Mouse (Mus musculus): ENCODE measurements at regions not wholly inside any gene's neighbourhood (a gene's known extent, or its start where the extent isn't known, plus 50 kb on each side); places are given as distances from the start of the nearest gene placed in this dataset.

DNA sequence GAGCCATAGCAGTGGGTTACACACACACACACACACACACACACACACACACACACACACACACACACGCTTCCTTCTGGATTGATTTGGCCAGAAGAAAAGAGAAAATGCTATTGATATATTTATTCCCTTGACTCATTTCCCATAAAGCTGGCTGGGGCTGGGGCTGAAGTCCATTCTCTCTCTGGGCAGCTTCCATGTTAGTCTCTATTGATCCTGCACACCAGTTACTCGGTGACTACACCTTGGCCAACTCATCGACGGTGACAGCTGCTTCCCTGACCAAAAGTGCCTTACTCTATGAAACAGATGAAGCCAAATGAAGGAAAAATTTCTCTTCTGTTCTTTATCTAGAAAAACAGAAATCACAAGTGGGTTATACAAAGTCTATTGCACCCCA is 82.1 kb downstream of the Snx18 start:
- Histone ChIP-seq H3K9ac (ENCODE audit: low read depth, low read length) (no peak overlapping the region), H3K9me3 (ENCODE audit: control insufficient read depth, low read length) (no peaks in the 10 kb centered on the region), H3K27me3 (replicated peaks; ENCODE audit: control insufficient read depth, insufficient read depth, low read length) (no peaks in the 10 kb centered on the region), H3K4me1 (ENCODE audit: control insufficient read depth, insufficient read depth, low read length) (no peaks in the 10 kb centered on the region), H3K4me2 (ENCODE audit: low read depth, low read length) (no peak overlapping the region), H3K4me3 (ENCODE audit: low read length) (no peak overlapping the region), H3K27ac (ENCODE audit: low read length) (no peak overlapping the region), H3K36me3 (ENCODE audit: control insufficient read depth, insufficient read depth, low read length) (no peaks in the 10 kb centered on the region)
- ATAC-seq = no peak
- 75% methylated on average over 4 of the region's 4 CpGs for WGBS

DNA sequence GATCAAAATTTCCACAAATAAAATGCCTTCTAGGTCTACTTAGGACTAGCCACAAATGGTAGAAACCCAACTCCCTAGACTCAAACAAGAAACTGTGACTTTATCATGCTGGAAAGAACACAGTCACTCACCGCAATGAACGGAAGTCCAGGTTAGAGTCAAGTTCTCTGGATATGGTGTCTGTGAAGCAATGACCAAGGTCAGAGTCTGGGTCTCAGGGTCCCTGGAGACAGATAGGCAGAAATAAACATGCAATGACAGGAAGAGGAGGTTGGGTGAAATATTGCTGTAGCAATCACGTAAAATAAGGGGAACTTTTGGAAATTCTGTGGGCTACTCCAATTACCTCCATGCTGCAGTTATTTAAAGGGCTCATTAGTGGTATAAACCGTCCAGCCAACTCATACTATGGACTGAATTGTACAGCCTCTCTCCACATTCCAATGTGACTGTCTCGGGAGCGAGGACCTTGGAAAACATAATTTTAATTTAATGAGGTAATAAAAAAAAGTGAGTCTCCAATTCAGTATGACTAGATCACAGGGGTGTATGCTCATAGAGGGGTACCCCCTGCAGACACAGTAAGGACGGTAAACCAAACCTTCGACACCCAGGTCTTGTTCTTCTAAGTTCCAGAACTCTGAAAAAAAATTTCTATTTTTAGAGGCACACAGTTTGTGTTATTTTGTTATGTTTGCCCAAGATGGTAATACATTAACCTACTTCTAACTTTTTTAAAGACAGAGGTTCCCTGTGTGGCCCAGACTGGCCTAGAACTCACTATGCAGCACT is 83.5 kb downstream of the Snx18 start:
- WGBS = 77% methylated on average over 8 of the region's 8 CpGs
- Histone ChIP-seq H3K36me3 (ENCODE audit: control insufficient read depth, insufficient read depth, low read length) (no peaks in the 10 kb centered on the region), H3K4me2 (ENCODE audit: low read depth, low read length) (no peak overlapping the region), H3K9me3 (ENCODE audit: control insufficient read depth, low read length) (no peaks in the 10 kb centered on the region), H3K27ac (ENCODE audit: low read length) (no peak overlapping the region), H3K27me3 (replicated peaks; ENCODE audit: control insufficient read depth, insufficient read depth, low read length) (no peaks in the 10 kb centered on the region), H3K4me1 (ENCODE audit: control insufficient read depth, insufficient read depth, low read length) (no peaks in the 10 kb centered on the region), H3K4me3 (ENCODE audit: low read length) (no peak overlapping the region), H3K9ac (ENCODE audit: low read depth, low read length) (no peak overlapping the region)
- no peak for ATAC-seq

DNA sequence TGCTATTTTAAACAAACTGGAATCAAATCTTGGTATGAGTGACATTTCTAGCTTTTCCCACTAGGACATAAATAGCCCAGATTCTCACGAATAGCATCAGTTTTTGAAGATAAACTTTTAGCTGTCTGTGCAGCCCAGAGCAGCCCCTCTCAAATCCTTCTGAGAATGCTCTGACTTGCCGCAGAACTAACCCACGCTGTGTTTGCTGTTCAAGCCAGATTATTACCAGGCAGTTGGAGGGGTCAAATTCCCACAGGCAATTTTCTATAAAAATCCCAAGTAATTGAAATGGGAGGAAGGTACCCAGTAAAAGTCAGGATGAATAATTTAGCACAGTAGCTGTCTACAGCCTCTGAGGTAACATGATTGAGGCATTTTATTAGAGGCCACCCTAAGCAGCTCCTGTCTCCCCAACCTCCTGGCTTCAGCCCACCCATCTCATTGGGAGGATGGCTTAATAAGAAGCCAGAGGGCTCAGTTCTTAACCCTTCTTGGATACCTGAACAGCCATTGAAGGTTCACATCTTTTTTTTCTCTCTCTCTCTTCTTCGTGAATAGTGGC is 84.4 kb downstream of the Snx18 start:
- no peaks in the 10 kb centered on the region for H3K36me3 ChIP-seq (ENCODE audit: control insufficient read depth, insufficient read depth, low read length)
- no peak overlapping the region for H3K4me2 ChIP-seq (ENCODE audit: low read depth, low read length)
- H3K27ac ChIP-seq (ENCODE audit: low read length) = no peak overlapping the region
- no peak for ATAC-seq
- no peak overlapping the region for H3K9ac ChIP-seq (ENCODE audit: low read depth, low read length)
- 53% methylated on average over 4 of the region's 4 CpGs for WGBS
- no peaks in the 10 kb centered on the region for H3K27me3 ChIP-seq (replicated peaks; ENCODE audit: control insufficient read depth, insufficient read depth, low read length)
- no peaks in the 10 kb centered on the region for H3K4me1 ChIP-seq (ENCODE audit: control insufficient read depth, insufficient read depth, low read length)
- no peak overlapping the region for H3K4me3 ChIP-seq (ENCODE audit: low read length)
- no peaks in the 10 kb centered on the region for H3K9me3 ChIP-seq (ENCODE audit: control insufficient read depth, low read length)

DNA sequence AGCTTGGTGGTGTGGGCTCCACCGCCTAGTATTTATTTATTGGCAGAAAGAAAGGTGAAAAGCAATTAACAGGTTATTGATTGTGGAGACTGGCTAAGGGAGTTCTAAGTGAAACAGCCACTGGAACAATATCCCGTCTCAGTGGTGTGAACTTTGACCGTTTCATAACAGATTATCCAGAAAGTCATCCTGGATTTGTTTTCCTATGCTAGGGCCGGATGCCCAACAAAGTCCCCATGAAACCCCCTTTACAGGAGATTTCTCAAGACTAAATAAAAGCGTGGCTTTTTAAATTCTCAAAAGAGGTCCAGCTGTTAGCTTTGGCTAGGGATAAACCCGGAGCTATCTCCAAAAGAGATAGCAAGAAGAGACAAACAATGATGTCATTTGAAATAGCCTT is 91.4 kb downstream of the Snx18 start:
- Histone ChIP-seq H3K9me3 (ENCODE audit: control insufficient read depth, low read length) (no peaks in the 10 kb centered on the region), H3K9ac (ENCODE audit: low read depth, low read length) (no peak overlapping the region), H3K4me1 (ENCODE audit: control insufficient read depth, insufficient read depth, low read length) (0 out of 2 replicates have a peak, but pooled peaks cover 2% of the 10 kb centered on the region), H3K36me3 (ENCODE audit: control insufficient read depth, insufficient read depth, low read length) (no peaks in the 10 kb centered on the region), H3K27ac (ENCODE audit: low read length) (no peak overlapping the region), H3K27me3 (replicated peaks; ENCODE audit: control insufficient read depth, insufficient read depth, low read length) (no peaks in the 10 kb centered on the region), H3K4me3 (ENCODE audit: low read length) (no peak overlapping the region), H3K4me2 (ENCODE audit: low read depth, low read length) (no peak overlapping the region)
- 54% methylated on average over 6 of the region's 6 CpGs for WGBS
- ATAC-seq = no peak

DNA sequence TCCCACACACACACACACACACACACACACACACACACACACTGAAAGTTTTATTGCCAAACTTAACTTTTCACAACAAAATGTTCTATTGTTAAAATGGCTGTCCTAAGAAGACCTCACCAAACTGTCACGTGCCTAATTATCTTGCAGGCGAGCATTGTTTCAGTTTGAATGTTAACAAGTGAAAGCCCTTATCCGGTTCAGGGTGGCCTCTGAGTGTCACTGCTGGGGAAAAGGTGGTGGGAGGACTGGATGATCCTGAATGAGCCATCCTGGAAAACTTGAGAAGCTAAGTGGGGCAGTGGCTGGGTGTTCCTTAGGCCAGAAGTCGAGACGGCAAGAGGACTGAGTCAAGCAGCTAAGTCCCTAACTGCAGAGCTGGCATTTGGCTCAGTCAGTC is 94.9 kb downstream of the Snx18 start:
- H3K27ac ChIP-seq (ENCODE audit: low read length) = no peak overlapping the region
- H3K36me3 ChIP-seq (ENCODE audit: control insufficient read depth, insufficient read depth, low read length) = no peaks in the 10 kb centered on the region
- 0 out of 2 replicates have a peak, but pooled peaks cover 2% of the 10 kb centered on the region for H3K4me1 ChIP-seq (ENCODE audit: control insufficient read depth, insufficient read depth, low read length)
- H3K9ac ChIP-seq (ENCODE audit: low read depth, low read length) = no peak overlapping the region
- H3K4me3 ChIP-seq (ENCODE audit: low read length) = no peak overlapping the region
- H3K27me3 ChIP-seq (replicated peaks; ENCODE audit: control insufficient read depth, insufficient read depth, low read length) = no peaks in the 10 kb centered on the region
- WGBS = 73% methylated on average over 5 of the region's 5 CpGs
- no peak overlapping the region for H3K4me2 ChIP-seq (ENCODE audit: low read depth, low read length)
- no peaks in the 10 kb centered on the region for H3K9me3 ChIP-seq (ENCODE audit: control insufficient read depth, low read length)
- ATAC-seq = no peak

DNA sequence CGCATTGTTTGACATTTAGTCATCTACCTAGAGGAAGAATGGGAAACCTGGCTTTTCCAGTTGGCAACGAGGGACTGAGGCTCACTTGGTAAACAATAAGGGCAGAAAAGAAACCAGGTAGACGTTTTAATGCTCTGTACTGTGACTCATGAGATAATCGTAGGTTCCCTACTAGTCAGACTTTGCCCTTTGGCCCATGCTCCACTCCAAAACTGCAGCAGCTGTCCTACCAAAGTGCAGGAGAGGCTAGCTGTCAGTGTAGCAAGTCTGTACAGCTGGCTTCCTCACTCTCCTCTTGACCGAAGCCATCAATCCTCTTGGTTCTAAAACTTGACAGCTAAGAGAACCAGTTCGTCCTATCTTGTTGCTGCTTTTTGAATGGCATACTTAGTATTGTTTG is 100.2 kb downstream of the Snx18 start:
- Histone ChIP-seq H3K4me1 (ENCODE audit: control insufficient read depth, insufficient read depth, low read length) (peaks cover 8% of the 10 kb centered on the region; the same call in 1 of the 2 replicates), H3K4me3 (ENCODE audit: low read length) (no peak overlapping the region), H3K36me3 (ENCODE audit: control insufficient read depth, insufficient read depth, low read length) (no peaks in the 10 kb centered on the region), H3K4me2 (ENCODE audit: low read depth, low read length) (no peak overlapping the region), H3K9me3 (ENCODE audit: control insufficient read depth, low read length) (no peaks in the 10 kb centered on the region), H3K27ac (ENCODE audit: low read length) (no peak overlapping the region), H3K27me3 (replicated peaks; ENCODE audit: control insufficient read depth, insufficient read depth, low read length) (no peaks in the 10 kb centered on the region), H3K9ac (ENCODE audit: low read depth, low read length) (no peak overlapping the region)
- WGBS = 65% methylated on average over 6 of the region's 6 CpGs
- ATAC-seq = peak; percentile 86

DNA sequence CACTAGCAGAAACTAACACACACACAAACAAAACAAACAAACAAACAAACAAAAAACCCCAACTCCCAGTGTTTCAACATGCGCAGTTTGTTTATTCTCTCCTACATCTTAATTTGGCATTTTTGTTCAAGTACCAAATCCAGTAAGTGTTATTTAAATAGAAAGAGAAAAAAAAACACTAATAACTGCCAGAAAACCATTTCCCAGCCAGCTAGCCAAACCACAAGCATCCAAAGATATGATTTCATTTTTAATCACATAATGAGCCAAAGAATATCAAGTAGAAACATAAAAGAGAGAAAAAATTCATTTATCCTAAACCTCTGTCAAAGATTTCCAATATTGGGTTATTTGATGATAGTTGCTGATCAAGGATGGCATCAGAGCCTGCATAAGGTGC is 102.3 kb downstream of the Snx18 start:
- Histone ChIP-seq H3K4me1 (ENCODE audit: control insufficient read depth, insufficient read depth, low read length) (peaks cover 8% of the 10 kb centered on the region; the same call in 1 of the 2 replicates), H3K27ac (ENCODE audit: low read length) (no peak overlapping the region), H3K36me3 (ENCODE audit: control insufficient read depth, insufficient read depth, low read length) (no peaks in the 10 kb centered on the region), H3K9ac (ENCODE audit: low read depth, low read length) (no peak overlapping the region), H3K9me3 (ENCODE audit: control insufficient read depth, low read length) (no peaks in the 10 kb centered on the region), H3K27me3 (replicated peaks; ENCODE audit: control insufficient read depth, insufficient read depth, low read length) (no peaks in the 10 kb centered on the region), H3K4me2 (ENCODE audit: low read depth, low read length) (no peak overlapping the region), H3K4me3 (ENCODE audit: low read length) (no peak overlapping the region)
- no peak for ATAC-seq
- 92% methylated on average over 1 of the region's 1 CpGs for WGBS

DNA sequence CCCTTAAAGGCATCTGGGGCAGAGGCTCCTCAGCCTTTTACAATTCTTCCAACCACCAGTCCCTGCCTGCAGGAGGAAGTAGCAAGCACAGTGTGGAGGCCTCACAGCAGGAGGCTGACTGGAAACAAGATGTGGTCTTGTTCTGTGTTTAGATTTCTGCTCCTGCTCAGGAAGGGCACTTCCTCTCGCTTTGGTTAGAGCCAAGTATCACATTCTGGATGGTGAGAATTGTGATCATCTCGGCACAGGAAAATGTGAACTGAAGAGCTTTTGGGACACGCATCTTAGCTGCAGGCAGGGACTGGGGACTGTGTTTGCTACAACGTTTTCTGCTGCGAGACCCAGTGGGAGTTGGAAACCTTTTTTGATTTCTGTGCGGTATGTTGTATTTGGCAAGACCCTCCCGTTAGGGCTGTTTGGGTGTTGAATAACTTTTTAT is 103.2 kb downstream of the Snx18 start:
- H3K36me3 ChIP-seq (ENCODE audit: control insufficient read depth, insufficient read depth, low read length) = no peaks in the 10 kb centered on the region
- H3K27me3 ChIP-seq (replicated peaks; ENCODE audit: control insufficient read depth, insufficient read depth, low read length) = no peaks in the 10 kb centered on the region
- no peak overlapping the region for H3K9ac ChIP-seq (ENCODE audit: low read depth, low read length)
- H3K4me2 ChIP-seq (ENCODE audit: low read depth, low read length) = no peak overlapping the region
- H3K27ac ChIP-seq (ENCODE audit: low read length) = peak overlapping the region; percentile 66
- 30% methylated on average over 7 of the region's 7 CpGs for WGBS
- H3K4me3 ChIP-seq (ENCODE audit: low read length) = no peak overlapping the region
- no peaks in the 10 kb centered on the region for H3K9me3 ChIP-seq (ENCODE audit: control insufficient read depth, low read length)
- ATAC-seq = peak; percentile 69
- H3K4me1 ChIP-seq (ENCODE audit: control insufficient read depth, insufficient read depth, low read length) = peaks cover 8% of the 10 kb centered on the region; the same call in 1 of the 2 replicates

DNA sequence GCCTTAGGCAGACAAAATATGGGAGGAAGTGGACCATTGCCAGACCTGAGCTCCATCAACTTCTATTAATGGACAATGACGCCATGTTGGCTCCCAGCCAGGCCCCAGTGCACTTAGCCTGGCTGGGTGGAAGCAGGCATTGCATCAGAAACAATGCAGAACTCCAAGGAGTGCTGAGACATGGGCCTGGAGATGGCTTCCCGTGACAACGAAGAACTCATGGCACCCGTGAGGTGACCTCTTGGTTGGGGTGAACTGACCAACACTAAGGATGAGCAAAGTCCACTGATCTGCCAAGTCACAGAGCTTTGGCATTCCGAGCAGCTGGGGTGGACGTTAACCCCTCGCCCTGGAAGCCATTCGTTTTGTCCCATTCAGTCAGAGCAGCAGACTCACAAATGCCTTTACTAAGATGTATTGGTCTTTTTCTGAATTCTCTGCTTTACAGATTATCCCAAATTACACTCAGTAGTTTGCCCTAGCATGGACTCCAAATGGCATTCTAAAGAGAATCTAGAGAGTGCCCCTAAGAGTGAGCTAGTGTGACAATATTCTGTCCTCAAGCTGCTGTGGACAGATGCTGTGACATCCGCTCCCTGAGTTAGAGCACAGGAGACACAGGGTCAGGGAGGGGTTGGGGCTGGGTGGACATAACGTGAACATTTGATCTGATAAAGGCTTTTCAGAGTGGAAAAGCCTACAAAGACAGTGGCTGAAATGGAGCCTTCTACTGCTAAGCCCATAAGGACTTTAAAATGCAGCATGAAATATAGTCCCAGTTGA is 108.8 kb downstream of the Snx18 start:
- ATAC-seq = peak; percentile 74
- no peak overlapping the region for H3K4me2 ChIP-seq (ENCODE audit: low read depth, low read length)
- no peaks in the 10 kb centered on the region for H3K9me3 ChIP-seq (ENCODE audit: control insufficient read depth, low read length)
- 0 out of 2 replicates have a peak, but pooled peaks cover 3% of the 10 kb centered on the region for H3K4me1 ChIP-seq (ENCODE audit: control insufficient read depth, insufficient read depth, low read length)
- H3K4me3 ChIP-seq (ENCODE audit: low read length) = no peak overlapping the region
- WGBS = 56% methylated on average over 10 of the region's 10 CpGs
- no peaks in the 10 kb centered on the region for H3K27me3 ChIP-seq (replicated peaks; ENCODE audit: control insufficient read depth, insufficient read depth, low read length)
- no peak overlapping the region for H3K9ac ChIP-seq (ENCODE audit: low read depth, low read length)
- H3K36me3 ChIP-seq (ENCODE audit: control insufficient read depth, insufficient read depth, low read length) = no peaks in the 10 kb centered on the region
- no peak overlapping the region for H3K27ac ChIP-seq (ENCODE audit: low read length)

Data from intestine, embryonic 16.5 days (tissue).